Mouse (Mus musculus) thymus, adult 2 months (tissue): ENCODE measurements around the gene Rpn1. TPM values are rescaled to one million over a fixed set of nuclear protein-coding genes. Genes with fewer than 3 reads are reported as not detected.

Experiments used
- DNase-seq: peaks from one replicate; pipeline ENCODE4 v3.0.0; 2021
- H3K27ac ChIP-seq: fragments of 200-500 bp; 2 replicates; pipeline ENCODE4 v1.5.1; 2012; ENCODE audit warnings: low read length, control low read depth; ENCODE audit not compliant: control insufficient read depth, insufficient read depth
- H3K27me3 ChIP-seq: fragments of 200-500 bp; 2 replicates; pipeline ENCODE4 v1.6.1; 2012; ENCODE audit warnings: mild to moderate bottlenecking, low read length, moderate library complexity, mixed read lengths; ENCODE audit not compliant: control insufficient read depth, insufficient read depth
- H3K36me3 ChIP-seq: fragments of 200-500 bp; 2 replicates; pipeline ENCODE4 v1.6.1; 2012; ENCODE audit warnings: mild to moderate bottlenecking, low read length, moderate library complexity; ENCODE audit not compliant: control insufficient read depth, insufficient read depth
- H3K4me1 ChIP-seq: fragments of 200-500 bp; replicated peaks from 2 replicates; pipeline ENCODE4 v1.6.1; 2012; ENCODE audit warnings: low read length; ENCODE audit not compliant: control insufficient read depth, insufficient read depth
- H3K4me3 ChIP-seq: fragments of 200-500 bp; 2 replicates; pipeline ENCODE4 v1.5.1; 2012; ENCODE audit warnings: mild to moderate bottlenecking, low read length, control low read depth, moderate library complexity; ENCODE audit not compliant: control insufficient read depth, insufficient read depth
- CTCF ChIP-seq: fragments of 200-500 bp; IDR thresholded peaks from 2 replicates; pipeline ENCODE4 v1.5.1; 2012; ENCODE audit warnings: mild to moderate bottlenecking, control low read depth, low read length, moderate library complexity, borderline replicate concordance; ENCODE audit not compliant: control insufficient read depth, poor library complexity, insufficient read depth; ENCODE audit errors: extremely low read depth
- POLR2A ChIP-seq: fragments of 200-500 bp; IDR thresholded peaks from 2 replicates; pipeline ENCODE4 v1.6.1; 2012; ENCODE audit warnings: mild to moderate bottlenecking, low read length, control low read depth, moderate library complexity; ENCODE audit not compliant: control insufficient read depth, poor library complexity, insufficient read depth; ENCODE audit errors: extremely low read depth
- WGBS: fragments of 180-500 bp; shearing (Covaris S2); methylation state at CpG from one replicate; pipeline ENCODE4 v1.1.7; 2018; 5-methylcytosine and 5-hydroxymethylcytosine counted together
- polyA plus RNA-seq: library from polyadenylated mRNA; depleted of rRNA; stranded (reverse); fragments of >200 nt; gene quantifications from 2 replicates; pipeline ENCODE4 v1.2.3, GENCODE M21; 2012

Rpn1 gene
- polyA plus RNA-seq, 1 experiment = 158 TPM

DNA sequence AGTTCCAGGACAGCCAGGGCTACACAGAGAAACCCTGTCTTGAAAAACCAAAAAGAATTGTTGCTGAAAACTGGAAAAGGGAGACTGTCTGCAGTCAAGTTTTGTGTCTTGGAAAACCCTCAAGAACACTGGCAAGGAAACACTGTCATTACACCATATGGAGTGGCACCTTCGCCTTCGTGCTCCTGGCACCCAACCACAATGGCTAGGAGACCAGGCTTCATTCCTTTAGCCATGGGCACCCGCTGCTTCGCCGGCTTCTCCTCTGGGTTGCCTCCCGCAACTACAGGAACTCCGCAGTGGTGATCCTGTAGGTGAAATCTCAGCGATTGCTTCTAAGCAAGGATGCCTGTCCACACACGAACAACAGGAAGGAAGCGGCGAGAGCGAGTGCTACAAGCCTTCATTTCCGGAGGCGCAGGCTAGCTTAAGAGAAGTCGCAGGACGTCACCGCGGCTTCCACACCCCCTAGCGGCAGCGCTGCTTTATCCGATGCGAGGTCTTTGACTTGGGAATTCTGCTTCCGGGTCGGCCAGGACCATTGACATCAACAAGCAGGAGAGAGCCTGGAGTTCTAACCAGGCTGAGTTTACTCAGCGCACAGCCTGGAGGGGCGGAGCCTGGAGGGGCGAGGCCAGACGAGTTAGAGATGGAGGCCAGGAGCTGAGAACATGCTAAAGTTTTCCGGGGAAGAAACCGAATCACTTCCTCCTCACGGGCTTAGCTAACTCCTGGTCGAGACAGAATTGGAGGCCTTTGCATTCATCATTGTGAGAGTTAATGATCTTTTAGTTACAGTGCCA, 9.3 kb upstream of the Rpn1 start:
- no peaks in the 10 kb centered on the region for H3K36me3 ChIP-seq
- peak; percentile 95 for TF ChIP-seq CTCF
- 0 out of 2 replicates have a peak, but pooled peaks have one; percentile 38 for TF ChIP-seq POLR2A
- H3K4me3 ChIP-seq = peak overlapping the region; percentile 62
- WGBS = under 1% methylated on average over 32 of the region's 32 CpGs
- H3K27ac ChIP-seq = peak overlapping the region; percentile 61
- no peaks in the 10 kb centered on the region for H3K27me3 ChIP-seq
- peak; percentile 91 for DNase-seq
- peaks cover 3% of the 10 kb centered on the region for H3K4me1 ChIP-seq

DNA sequence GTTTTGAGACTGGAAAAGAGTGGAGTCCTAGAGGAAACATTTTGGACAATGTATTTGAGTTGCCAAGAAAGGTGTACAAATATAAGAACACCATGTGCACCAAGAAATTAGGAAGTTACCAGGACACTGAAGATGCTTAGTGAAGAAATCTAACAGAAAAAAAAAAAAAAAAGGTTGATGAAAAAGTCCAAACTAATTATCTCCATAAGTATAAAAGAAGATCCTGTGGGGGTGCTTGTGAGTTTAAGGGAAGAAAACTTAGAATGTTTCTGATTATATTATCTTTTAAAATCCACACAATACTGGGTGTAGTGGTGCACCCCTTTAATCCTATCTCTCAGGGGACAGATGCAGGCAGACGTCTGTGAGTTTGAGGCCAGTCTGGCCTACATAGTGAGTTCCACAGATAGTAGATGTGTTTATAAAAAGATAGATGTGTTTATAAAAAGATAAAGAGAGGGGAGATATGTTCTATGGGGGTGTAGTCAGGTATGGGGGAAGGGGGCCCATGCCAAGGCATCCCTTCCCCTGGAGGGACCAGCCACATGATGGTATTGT, 8.2 kb upstream of the Rpn1 start:
- WGBS = 98% methylated on average over 1 of the region's 1 CpGs
- Histone ChIP-seq H3K36me3 (no peaks in the 10 kb centered on the region), H3K4me1 (peaks cover 3% of the 10 kb centered on the region), H3K27ac (no peak overlapping the region), H3K27me3 (no peaks in the 10 kb centered on the region), H3K4me3 (no peak overlapping the region)
- DNase-seq = no peak
- TF ChIP-seq CTCF (no peak), POLR2A (no peak)

DNA sequence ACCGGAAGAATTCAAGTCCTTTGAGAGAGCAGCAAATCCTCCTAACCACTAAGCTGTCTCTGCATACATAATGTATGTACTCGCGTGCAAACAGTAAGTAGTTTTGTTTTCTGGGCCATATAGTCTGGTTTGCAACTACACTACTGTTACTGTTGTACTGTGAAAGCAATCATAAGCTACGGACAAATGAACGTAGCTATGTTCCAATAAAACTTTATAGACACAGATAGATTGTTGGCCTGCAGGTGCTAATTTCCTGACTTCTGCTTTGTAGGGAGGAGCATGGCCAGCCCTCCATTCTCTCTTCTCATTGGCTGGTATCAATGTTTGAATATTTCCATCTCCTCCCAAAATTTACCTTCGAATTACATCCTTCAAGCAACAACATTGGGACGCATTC, 1.2 kb upstream of the Rpn1 start:
- WGBS = 98% methylated on average over 7 of the region's 7 CpGs
- TF ChIP-seq CTCF = no peak

DNA sequence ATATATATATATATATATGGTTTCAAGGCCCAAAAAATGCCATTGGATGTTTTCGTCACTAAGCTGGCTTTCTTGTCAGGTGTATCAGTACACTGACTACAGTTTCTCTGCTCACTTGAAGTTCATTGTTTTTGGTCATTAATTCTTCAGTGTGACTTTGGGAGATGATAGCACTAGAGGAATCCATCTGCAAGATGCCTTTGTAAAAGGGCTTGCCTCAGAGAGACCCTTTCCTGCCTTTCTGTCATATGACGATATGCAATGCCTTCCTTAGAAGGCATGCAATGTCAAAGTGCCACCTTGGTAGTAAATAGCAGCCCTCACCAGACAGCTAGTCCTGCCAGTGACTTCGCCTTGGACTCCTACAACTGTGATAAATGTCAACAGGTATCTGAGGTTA, 610 bp upstream of the Rpn1 start:
- no peak overlapping the region for H3K27ac ChIP-seq
- WGBS = 72% methylated on average over 3 of the region's 3 CpGs
- no peak overlapping the region for H3K4me3 ChIP-seq
- no peak for DNase-seq
- TF ChIP-seq POLR2A (no peak), CTCF (no peak)
- H3K27me3 ChIP-seq = no peaks in the 10 kb centered on the region
- H3K36me3 ChIP-seq = no peaks in the 10 kb centered on the region
- H3K4me1 ChIP-seq = no peaks in the 10 kb centered on the region

More for the DNA sequence above, 1.2 kb upstream of the Rpn1 start:
- Histone ChIP-seq H3K4me3 (no peak overlapping the region), H3K27me3 (no peaks in the 10 kb centered on the region), H3K36me3 (no peaks in the 10 kb centered on the region), H3K27ac (no peak overlapping the region), H3K4me1 (no peaks in the 10 kb centered on the region)
- DNase-seq = no peak

DNA sequence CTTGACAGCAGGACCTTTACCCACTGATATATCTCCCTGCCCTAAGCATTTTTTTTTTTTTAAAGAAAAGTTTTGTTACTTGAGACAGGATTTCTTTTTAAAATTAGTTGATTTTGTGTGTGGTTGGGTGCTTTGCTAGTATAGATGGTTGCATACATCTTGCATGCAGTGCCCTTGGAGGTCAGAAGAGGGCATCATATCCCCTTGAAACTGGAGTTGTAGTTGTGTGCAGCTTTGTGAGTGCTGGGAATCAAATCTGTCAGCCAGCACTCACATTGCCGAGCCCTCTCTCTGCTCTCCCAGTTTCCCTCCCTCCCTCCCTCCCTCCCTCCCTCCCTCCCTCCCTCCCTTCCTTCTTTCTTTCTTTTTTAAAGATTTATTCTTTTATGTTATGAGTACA, 4.7 kb downstream of the Rpn1 start:
- no peak for DNase-seq
- Histone ChIP-seq H3K27ac (no peak overlapping the region), H3K4me3 (no peak overlapping the region), H3K36me3 (peaks cover 24% of the 10 kb centered on the region), H3K27me3 (no peaks in the 10 kb centered on the region), H3K4me1 (no peaks in the 10 kb centered on the region)
- WGBS = 95% methylated on average over 1 of the region's 1 CpGs
- no peak for TF ChIP-seq POLR2A
- TF ChIP-seq CTCF = no peak

DNA sequence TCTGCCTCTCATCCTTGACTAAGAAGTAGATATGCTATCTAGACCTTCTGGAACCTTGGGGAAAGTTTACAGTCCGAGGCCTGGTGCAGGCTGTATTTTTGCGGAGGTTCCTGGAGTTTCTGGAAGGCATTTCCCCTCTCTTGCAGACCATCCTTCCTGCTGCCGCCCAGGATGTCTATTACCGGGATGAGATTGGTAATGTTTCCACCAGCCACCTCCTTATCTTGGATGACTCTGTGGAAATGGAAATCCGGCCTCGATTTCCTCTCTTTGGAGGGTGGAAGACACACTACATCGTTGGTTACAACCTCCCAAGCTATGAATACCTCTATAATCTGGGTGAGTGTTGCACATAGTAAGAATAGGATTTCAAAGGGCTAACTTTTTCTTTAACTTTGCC, 11.1 kb downstream of the Rpn1 start:
- Histone ChIP-seq H3K27me3 (no peaks in the 10 kb centered on the region), H3K4me1 (no peaks in the 10 kb centered on the region), H3K36me3 (peaks cover 68% of the 10 kb centered on the region), H3K4me3 (no peak overlapping the region), H3K27ac (no peak overlapping the region)
- WGBS = 91% methylated on average over 7 of the region's 7 CpGs
- TF ChIP-seq CTCF (no peak), POLR2A (no peak)
- no peak for DNase-seq

DNA sequence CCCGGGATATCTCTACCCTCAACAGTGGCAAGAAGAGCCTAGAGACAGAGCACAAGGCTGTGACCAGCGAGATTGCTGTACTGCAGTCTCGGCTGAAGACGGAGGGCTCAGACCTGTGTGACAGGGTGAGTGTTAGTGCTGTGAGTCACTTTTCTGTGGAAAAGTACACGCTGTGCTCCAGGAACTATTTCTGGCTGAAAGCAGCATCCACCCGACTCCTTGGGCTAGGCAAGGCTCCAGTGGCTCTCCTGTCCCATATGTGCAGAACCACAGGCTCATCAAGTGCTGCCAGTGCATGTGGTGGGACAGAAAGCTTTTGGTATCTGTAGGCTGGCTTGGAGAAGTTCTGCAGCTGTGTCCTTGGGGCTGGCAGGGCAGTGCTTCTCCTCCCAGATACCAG, 17.8 kb downstream of the Rpn1 start:
- H3K27ac ChIP-seq = no peak overlapping the region
- no peaks in the 10 kb centered on the region for H3K27me3 ChIP-seq
- H3K4me1 ChIP-seq = peaks cover 9% of the 10 kb centered on the region
- 96% methylated on average over 6 of the region's 6 CpGs for WGBS
- TF ChIP-seq CTCF = no peak
- no peak for TF ChIP-seq POLR2A
- H3K36me3 ChIP-seq = peaks cover 59% of the 10 kb centered on the region
- no peak overlapping the region for H3K4me3 ChIP-seq
- no peak for DNase-seq
